Comparison of ENCODE assay signal across 8 mouse cellular contexts in the genomic region with DNA sequence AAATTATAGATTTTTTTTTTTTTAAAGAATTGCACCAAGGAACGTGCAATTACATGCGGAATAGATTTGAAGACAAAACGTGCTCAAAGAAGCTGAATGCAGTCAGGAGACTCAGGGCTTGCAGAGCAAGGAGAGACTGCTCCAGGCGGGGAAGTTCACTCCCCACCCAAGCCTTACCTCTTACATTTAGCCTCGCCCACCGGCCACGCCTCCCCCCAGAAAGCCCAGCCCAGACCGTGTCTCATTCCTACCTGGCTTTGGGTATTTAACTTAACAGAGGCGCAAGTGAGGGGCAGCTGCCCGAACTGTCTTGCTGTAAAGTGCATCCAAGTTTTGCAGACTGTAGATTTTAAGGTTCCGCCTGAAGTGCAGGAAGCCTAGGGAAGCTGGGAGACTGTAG.
DNase-seq lines count a peak whose midpoint lies in the region; ATAC-seq and TF ChIP-seq lines count a peak whose summit lies in the region.

No protein-coding gene starts in this region.

- DNase-seq in kidney, adult 2 months = no peak
- peak; percentile 46 for DNase-seq in neural tube, embryonic 11.5 days (ENCODE audit: low spot score)
- DNase-seq in layer of hippocampus, adult 9-11 months = no peak
- DNase-seq in gastrocnemius, adult 2 months = no peak
- no peak for DNase-seq in adrenal gland, adult 8-10 months

- peak overlapping the region; percentile 34 for H3K4me3 ChIP-seq in kidney, embryonic 14.5 days (ENCODE audit: low read length)
- H3K4me3 ChIP-seq in kidney, adult 2 months (ENCODE audit: insufficient read depth, low read depth, low read length) = no peak overlapping the region
- peak overlapping the region; percentile 29 for H3K4me3 ChIP-seq in forebrain, embryonic 13.5 days
- peak overlapping the region; percentile 33 for H3K4me3 ChIP-seq in limb, embryonic 15.5 days
- H3K4me3 ChIP-seq in neural tube, embryonic 11.5 days (ENCODE audit: low read depth, low read length) = peak overlapping the region; percentile 24
- H3K4me3 ChIP-seq in gastrocnemius, adult 2 months = no peak overlapping the region

- H3K27ac ChIP-seq in kidney, embryonic 14.5 days (ENCODE audit: low read depth, low read length) = no peak overlapping the region
- H3K27ac ChIP-seq in kidney, adult 2 months (ENCODE audit: insufficient read depth, low read depth, low read length) = no peak overlapping the region
- no peak overlapping the region for H3K27ac ChIP-seq in forebrain, embryonic 13.5 days
- no peak overlapping the region for H3K27ac ChIP-seq in limb, embryonic 15.5 days
- peak overlapping the region; percentile 45 for H3K27ac ChIP-seq in neural tube, embryonic 11.5 days (ENCODE audit: low read depth, low read length)
- no peak overlapping the region for H3K27ac ChIP-seq in gastrocnemius, adult 2 months

- peaks cover 2% of the 10 kb centered on the region; the same call in 1 of the 2 replicates for H3K9me3 ChIP-seq in kidney, embryonic 14.5 days (ENCODE audit: control insufficient read depth, low read length)
- H3K9me3 ChIP-seq in forebrain, embryonic 13.5 days (replicated peaks) = peaks cover 5% of the 10 kb centered on the region; the same call in 1 of the 2 replicates
- H3K9me3 ChIP-seq in limb, embryonic 15.5 days = no peaks in the 10 kb centered on the region
- H3K9me3 ChIP-seq in neural tube, embryonic 11.5 days (ENCODE audit: control insufficient read depth, low read length) = no peaks in the 10 kb centered on the region; the same call in 1 of the 2 replicates

- 0 out of 2 replicates have a peak, but pooled peaks cover 3% of the 10 kb centered on the region for H3K4me1 ChIP-seq in kidney, embryonic 14.5 days (ENCODE audit: control insufficient read depth, insufficient read depth, low read length)
- no peaks in the 10 kb centered on the region for H3K4me1 ChIP-seq in kidney, adult 2 months (ENCODE audit: control insufficient read depth, insufficient read depth, low read length)
- peaks cover 32% of the 10 kb centered on the region for H3K4me1 ChIP-seq in forebrain, embryonic 13.5 days
- H3K4me1 ChIP-seq in limb, embryonic 15.5 days = peaks cover 17% of the 10 kb centered on the region
- H3K4me1 ChIP-seq in neural tube, embryonic 11.5 days (ENCODE audit: control insufficient read depth, insufficient read depth, low read length) = peaks cover 22% of the 10 kb centered on the region

- peak; percentile 75 for ATAC-seq in kidney, embryonic 14.5 days (ENCODE audit: low FRiP score, low TSS enrichment)
- ATAC-seq in forebrain, embryonic 13.5 days = no peak
- ATAC-seq in limb, embryonic 15.5 days (ENCODE audit: insufficient number of reproducible peaks, low FRiP score, low TSS enrichment, low read depth) = no peak
- ATAC-seq in neural tube, embryonic 11.5 days (ENCODE audit: insufficient read depth, low FRiP score, low TSS enrichment) = no peak

- TF ChIP-seq POLR2A in kidney, adult 2 months (IDR thresholded peaks at IDR 0.05; ENCODE audit: low read depth, low read length) = no peak

- 5% methylated on average over 11 of the region's 11 CpGs for WGBS in kidney, embryonic 14.5 days
- 15% methylated on average over 11 of the region's 11 CpGs for WGBS in kidney, adult 2 months
- 10% methylated on average over 11 of the region's 11 CpGs for WGBS in forebrain, embryonic 13.5 days
- whole genome bisulfite sequencing in limb, embryonic 15.5 days = 7% methylated on average over 11 of the region's 11 CpGs
- WGBS in neural tube, embryonic 11.5 days = 4% methylated on average over 11 of the region's 11 CpGs

- H3K4me2 ChIP-seq in kidney, embryonic 14.5 days (replicated peaks; ENCODE audit: low read depth, low read length) = peak overlapping the region; percentile 75
- peak overlapping the region; percentile 59 for H3K4me2 ChIP-seq in forebrain, embryonic 13.5 days
- H3K4me2 ChIP-seq in limb, embryonic 15.5 days = peak overlapping the region; percentile 57
- H3K4me2 ChIP-seq in neural tube, embryonic 11.5 days (ENCODE audit: low read depth) = peak overlapping the region; percentile 54

- TF ChIP-seq CTCF in kidney, adult 2 months (conservative IDR thresholded peaks at IDR 0.05; ENCODE audit: insufficient read depth, insufficient read length, low read depth, low read length) = no peak
- TF ChIP-seq CTCF in gastrocnemius, adult 2 months (IDR thresholded peaks at IDR 0.05) = no peak

- peaks cover 2% of the 10 kb centered on the region; the same call in 1 of the 2 replicates for H3K27me3 ChIP-seq in kidney, embryonic 14.5 days (ENCODE audit: control insufficient read depth, insufficient read depth, low read length)
- H3K27me3 ChIP-seq in kidney, adult 2 months (replicated peaks; ENCODE audit: control insufficient read depth, insufficient read depth, low read length) = no peaks in the 10 kb centered on the region; the same call in 1 of the 2 replicates
- H3K27me3 ChIP-seq in forebrain, embryonic 13.5 days = peaks cover 12% of the 10 kb centered on the region; the same call in 1 of the 2 replicates
- H3K27me3 ChIP-seq in limb, embryonic 15.5 days = no peaks in the 10 kb centered on the region
- no peaks in the 10 kb centered on the region for H3K27me3 ChIP-seq in neural tube, embryonic 11.5 days (ENCODE audit: control insufficient read depth, insufficient read depth, low read length)

- H3K36me3 ChIP-seq in kidney, embryonic 14.5 days (ENCODE audit: control insufficient read depth, insufficient read depth, low read length) = no peaks in the 10 kb centered on the region
- H3K36me3 ChIP-seq in kidney, adult 2 months (ENCODE audit: control insufficient read depth, insufficient read depth, low read length) = no peaks in the 10 kb centered on the region
- H3K36me3 ChIP-seq in forebrain, embryonic 13.5 days (ENCODE audit: poor library complexity, severe bottlenecking) = no peaks in the 10 kb centered on the region
- H3K36me3 ChIP-seq in limb, embryonic 15.5 days = no peaks in the 10 kb centered on the region
- H3K36me3 ChIP-seq in neural tube, embryonic 11.5 days (ENCODE audit: control insufficient read depth, insufficient read depth, low read length) = no peaks in the 10 kb centered on the region

- intact Hi-C loops in gastrocnemius, adult 2 months (cut with DNase I) = no loop called here

- no peak overlapping the region for H3K9ac ChIP-seq in kidney, embryonic 14.5 days (ENCODE audit: low read depth, low read length)
- peak overlapping the region; percentile 30; the same call in 1 of the 2 replicates for H3K9ac ChIP-seq in forebrain, embryonic 13.5 days
- no peak overlapping the region for H3K9ac ChIP-seq in limb, embryonic 15.5 days
- no peak overlapping the region for H3K9ac ChIP-seq in neural tube, embryonic 11.5 days (ENCODE audit: low read length)

Comparison
In these comparisons a context has a peak if more than half of its experiments do, and no peak if none do; other contexts are left out.
1. H3K4me3 ChIP-seq: peak in kidney, embryonic 14.5 days (single experiment), forebrain, embryonic 13.5 days (single experiment), limb, embryonic 15.5 days (single experiment) and neural tube, embryonic 11.5 days (single experiment); none in kidney, adult 2 months (single experiment) and gastrocnemius, adult 2 months (single experiment).
2. Peak in every context shown above with its lines, with median percentiles within 50 percentile points of each other: H3K4me2 ChIP-seq.